Mouse (Mus musculus) CH12.LX (cell line): ENCODE data around the gene Tnnc1.

Experiments
- CHD1 ChIP-seq: IDR thresholded peaks from 2 replicates; pipeline ENCODE4 v1.6.1; 2012; ENCODE audit warnings: low read depth, low read length, improper control_type of control experiment, inconsistent platforms
- CTCF ChIP-seq, 2 experiments: IDR thresholded peaks in 1 of 2; conservative IDR thresholded peaks in 1 of 2; 2 replicates each; pipeline ENCODE4 v1.5.1; 2011 to 2012; ENCODE audit warnings: low read depth in 2 of 2, low read length in 2 of 2, improper control_type of control experiment in 1 of 2, inconsistent platforms in 1 of 2, mild to moderate bottlenecking in 1 of 2, moderate library complexity in 1 of 2
- EP300 ChIP-seq: IDR thresholded peaks from 2 replicates; pipeline ENCODE4 v1.6.1; 2011; ENCODE audit warnings: low read length, improper control_type of control experiment
- JUND ChIP-seq: conservative IDR thresholded peaks from 2 replicates; pipeline ENCODE4 v1.6.1; 2011; ENCODE audit warnings: low read depth, low read length, improper control_type of control experiment
- KAT2A ChIP-seq: IDR thresholded peaks from 2 replicates; pipeline ENCODE4 v1.6.1; 2012; ENCODE audit warnings: low read length, improper control_type of control experiment, inconsistent platforms; ENCODE audit not compliant: insufficient replicate concordance
- MAX ChIP-seq: IDR thresholded peaks from 2 replicates; pipeline ENCODE4 v1.6.1; 2011; ENCODE audit warnings: low read length, improper control_type of control experiment
- PAX5 ChIP-seq: IDR thresholded peaks from 2 replicates; pipeline ENCODE4 v1.6.1; 2012; ENCODE audit warnings: low read length, inconsistent platforms, mixed read lengths
- POLR2A ChIP-seq: IDR thresholded peaks from 2 replicates; pipeline ENCODE4 v1.6.1; 2011; ENCODE audit warnings: low read depth, mild to moderate bottlenecking, improper control_type of control experiment, low read length
- RCOR1 ChIP-seq: conservative IDR thresholded peaks from 2 replicates; pipeline ENCODE4 v1.6.1; 2012; ENCODE audit warnings: low read depth, mild to moderate bottlenecking, inconsistent platforms, low read length, improper control_type of control experiment
- TCF12 ChIP-seq: IDR thresholded peaks from 2 replicates; pipeline ENCODE4 v1.6.1; 2014; ENCODE audit warnings: low read depth, mild to moderate bottlenecking, inconsistent platforms, low read length, improper control_type of control experiment
- USF1 ChIP-seq: IDR thresholded peaks from 2 replicates; pipeline ENCODE4 v1.6.1; 2014; ENCODE audit warnings: low read depth, mild to moderate bottlenecking, inconsistent platforms, low read length, improper control_type of control experiment
- ZC3H11A ChIP-seq: IDR thresholded peaks from 2 replicates; pipeline ENCODE4 v1.6.1; 2012; ENCODE audit warnings: low read depth, mild to moderate bottlenecking, inconsistent platforms, low read length, improper control_type of control experiment

- no peak for TF ChIP-seq USF1
- peak; percentile 60 for TF ChIP-seq EP300
- TF ChIP-seq POLR2A: peak; percentile 37; the same call in 1 of the 2 replicates
- TF ChIP-seq CTCF (conservative IDR thresholded peaks at IDR 0.05 in 1 of 2, IDR thresholded peaks at IDR 0.05 in 1 of 2; ENCODE audit: low read depth in 2 of 2, low read length in 2 of 2): no peak
- TF ChIP-seq RCOR1: 0 out of 2 replicates have a peak, but pooled peaks have one; percentile 49
- no peak for TF ChIP-seq MAX
- TF ChIP-seq JUND: no peak
- 0 out of 2 replicates have a peak, but pooled peaks have one; percentile 40 for TF ChIP-seq KAT2A
- TF ChIP-seq ZC3H11A: no peak
- TF ChIP-seq PAX5: no peak
- TF ChIP-seq CHD1: no peak
- TF ChIP-seq TCF12: peak; percentile 75
Observed at GRCm38 (mm10) chr14:31228234-31228633, 20.1 kb downstream of the Tnnc1 start.
